Mouse (Mus musculus) layer of hippocampus, postnatal 10 days (tissue): ENCODE results near the gene Gabarap. TPM values are rescaled to one million over a fixed set of nuclear protein-coding genes. Genes with fewer than 3 reads are reported as not detected.

ENCODE experiments used
- DNase-seq, 2 experiments: peaks; one replicate each; pipeline ENCODE4 v3.0.0; 2021; ENCODE audit warnings: low spot score in 2 of 2
- total RNA-seq, 2 experiments: library from RNA; stranded (reverse); gene quantifications; 2 replicates each; pipeline ENCODE4 v1.2.3; 2021

The Gabarap gene
- total RNA-seq, 2 experiments from 2014 or later: 256 to 267 TPM

- no peak for DNase-seq
These were observed 24.0 kb upstream of the Gabarap start for GRCm38 (mm10) chr11:69966860-69967517.

GRCm38 (mm10) chr11:69968793-69969192 is 22.1 kb upstream of the Gabarap start:
- no peak for DNase-seq

DNA sequence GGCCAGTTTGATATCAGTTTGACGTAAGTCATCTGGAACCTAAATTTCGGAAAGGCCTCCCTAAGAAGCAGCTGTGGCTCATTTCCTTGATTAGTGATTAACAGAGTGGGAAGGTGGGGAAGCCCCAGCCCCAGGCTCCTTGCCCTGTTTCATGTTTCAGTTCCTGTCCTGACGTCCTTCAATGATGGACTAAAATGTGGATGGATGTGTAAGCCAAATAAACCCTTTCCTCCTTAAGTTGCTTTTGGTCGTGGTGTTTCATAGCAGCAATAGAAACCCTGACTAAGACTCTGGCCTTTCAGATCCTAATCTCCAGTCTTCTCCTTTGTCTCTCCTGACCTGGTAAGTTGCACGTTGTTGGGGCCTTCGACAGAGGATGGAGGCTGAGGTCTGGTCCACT is 20.7 kb upstream of the Gabarap start:
- no peak for DNase-seq

GRCm38 (mm10) chr11:69970775-69971174 is 20.2 kb upstream of the Gabarap start:
- no peak for DNase-seq

GRCm38 (mm10) chr11:69974907-69975306 is 16.0 kb upstream of the Gabarap start:
- no peak for DNase-seq

DNA sequence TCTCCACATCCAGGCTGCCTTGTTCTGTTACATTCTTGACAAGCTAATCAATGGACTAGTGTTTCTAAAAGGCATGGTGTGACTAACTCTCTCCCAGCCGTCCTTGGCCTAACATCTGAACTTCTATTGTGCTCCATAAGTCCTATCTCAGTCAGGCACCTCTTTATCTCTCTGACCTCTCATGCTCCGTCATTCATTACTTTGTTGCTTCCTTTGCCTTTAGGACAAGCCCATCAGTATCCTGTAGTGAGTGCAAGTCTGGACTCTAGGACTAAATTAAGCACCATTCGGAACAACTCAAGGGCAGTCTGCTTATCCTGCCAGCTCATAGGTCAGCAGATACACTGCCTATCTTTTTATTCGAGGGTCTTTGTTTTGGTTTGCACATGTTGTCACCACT is 14.7 kb upstream of the Gabarap start:
- DNase-seq: no peak

GRCm38 (mm10) chr11:69979827-69980195 is 11.1 kb upstream of the Gabarap start:
- no peak for DNase-seq

- peak; percentile 99 to 100 for DNase-seq
These were observed 10.5 kb upstream of the Gabarap start for GRCm38 (mm10) chr11:69980196-69981140.

GRCm38 (mm10) chr11:69981141-69981762 is 9.7 kb upstream of the Gabarap start, which contains the start of gene Ctdnep1:
Ctdnep1 (plus strand) TSS chr11:69981156.
- DNase-seq: no peak

GRCm38 (mm10) chr11:69982225-69982624 is 8.7 kb upstream of the Gabarap start, which contains the start of gene Elp5:
Elp5 (minus strand) TSS chr11:69982517.
- no peak for DNase-seq

DNA sequence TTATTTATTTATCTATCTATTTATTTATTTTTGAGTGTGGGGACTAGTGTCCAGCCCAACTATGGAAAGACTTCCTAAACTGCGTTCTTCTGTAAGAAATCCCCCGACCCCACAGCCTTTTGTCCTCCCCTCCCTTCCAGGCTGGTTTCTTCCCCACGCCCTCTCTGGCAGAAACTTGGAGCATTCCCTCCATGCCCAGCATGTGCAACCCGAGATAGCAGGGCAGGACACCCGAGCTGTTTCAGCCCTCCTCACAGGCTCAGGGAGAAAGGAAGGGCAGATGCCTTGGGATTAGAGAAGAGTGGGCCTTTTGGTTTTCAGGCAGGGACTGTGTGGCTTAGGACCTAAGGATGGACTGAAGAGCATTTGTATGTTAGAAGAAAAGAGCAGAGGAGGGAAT is 8.1 kb upstream of the Gabarap start:
- no peak for DNase-seq

DNA sequence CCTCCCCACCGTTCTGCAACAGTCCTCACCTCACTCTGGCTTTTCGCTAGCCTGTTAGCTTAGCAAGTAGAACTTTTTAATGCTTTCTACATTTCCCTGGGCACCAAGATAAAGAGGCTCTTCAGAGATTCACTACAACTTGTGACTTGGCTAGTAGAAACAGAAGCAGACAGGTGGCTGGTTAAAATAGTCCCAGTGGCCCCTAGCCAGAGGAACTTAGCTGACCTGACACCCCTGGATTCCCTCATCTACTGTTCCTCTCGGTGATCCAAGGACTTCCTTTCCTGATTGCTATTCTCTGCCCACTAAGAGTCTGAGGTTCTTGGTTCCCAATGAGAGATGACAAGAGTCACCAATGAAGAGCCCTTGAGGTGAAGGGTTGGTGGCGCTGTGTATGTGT is 7.6 kb upstream of the Gabarap start:
- no peak for DNase-seq

DNA sequence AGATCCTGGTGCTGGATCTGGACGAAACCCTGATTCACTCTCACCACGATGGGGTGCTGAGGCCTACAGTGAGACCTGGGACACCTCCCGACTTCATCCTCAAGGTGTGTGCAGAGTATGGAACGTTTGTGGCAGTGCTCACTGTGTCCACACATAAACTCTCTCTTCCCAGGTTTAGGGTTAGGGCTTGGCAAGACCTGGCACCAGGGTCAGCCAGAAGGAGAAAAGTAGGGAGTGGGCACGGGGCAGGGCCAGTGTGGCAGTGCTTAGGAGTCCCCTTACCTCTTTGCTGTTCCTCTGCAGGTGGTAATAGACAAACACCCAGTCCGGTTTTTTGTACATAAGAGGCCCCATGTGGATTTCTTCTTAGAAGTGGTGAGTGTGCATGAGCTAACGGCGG is 6.5 kb upstream of the Gabarap start:
- no peak for DNase-seq

DNA sequence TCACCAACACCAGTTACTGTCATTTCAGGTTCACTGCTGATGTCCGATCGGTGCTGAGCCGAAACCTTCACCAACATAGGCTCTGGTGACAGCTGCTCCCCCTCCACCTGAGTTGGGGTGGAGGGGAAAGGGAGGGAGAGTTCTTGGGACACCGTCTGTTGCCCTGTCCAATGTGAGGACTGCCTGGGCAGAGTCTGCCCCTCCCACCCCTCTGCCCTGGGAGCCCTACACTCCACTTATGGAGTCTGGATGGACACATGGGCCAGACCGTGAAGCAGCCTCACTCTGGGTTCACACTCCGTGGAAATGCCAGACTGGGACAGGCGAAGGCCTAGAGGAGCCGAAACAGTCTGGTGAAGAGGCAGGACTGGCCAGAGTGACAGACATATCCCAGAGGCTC is 994 bp upstream of the Gabarap start:
- no peak for DNase-seq

- no peak for DNase-seq
These were observed 768 bp downstream of the Gabarap start for GRCm38 (mm10) chr11:69991711-69992110.

GRCm38 (mm10) chr11:69992396-69992795 is 1.5 kb downstream of the Gabarap start:
- DNase-seq: no peak

- DNase-seq: no peak
These were observed 2.0 kb downstream of the Gabarap start for GRCm38 (mm10) chr11:69992932-69993331.

DNA sequence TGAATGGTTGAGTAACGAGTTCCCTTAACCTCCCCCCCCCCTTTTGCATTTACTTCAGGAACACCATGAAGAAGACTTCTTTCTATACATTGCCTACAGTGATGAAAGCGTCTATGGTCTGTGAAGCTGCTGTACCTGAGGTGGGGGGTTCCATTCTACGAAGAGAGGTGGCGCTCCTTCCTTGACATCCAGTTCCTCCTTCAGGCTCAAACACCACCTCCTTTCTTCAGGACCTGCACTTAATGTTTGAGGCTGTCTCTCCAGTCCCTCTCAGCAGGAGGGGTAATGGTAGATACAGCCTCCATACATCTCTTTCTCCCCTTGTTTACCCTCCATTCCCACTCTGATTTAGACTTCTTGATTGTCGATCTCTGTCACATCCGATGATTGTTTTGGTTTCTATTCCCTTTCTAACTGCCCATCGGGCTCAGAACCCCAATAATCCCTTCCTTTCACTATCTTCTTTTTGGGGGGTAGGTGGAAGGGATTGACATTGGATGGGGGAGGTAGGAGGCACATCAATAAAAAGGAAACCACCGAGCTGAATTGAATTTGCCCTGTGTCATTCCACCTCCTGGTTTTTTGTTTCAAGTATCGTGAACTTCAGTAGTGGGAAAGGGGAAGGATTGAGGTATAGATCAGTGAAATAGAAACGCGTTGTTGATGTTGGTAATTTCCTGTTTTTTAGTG is 3.6 kb downstream of the Gabarap start:
- no peak for DNase-seq

DNA sequence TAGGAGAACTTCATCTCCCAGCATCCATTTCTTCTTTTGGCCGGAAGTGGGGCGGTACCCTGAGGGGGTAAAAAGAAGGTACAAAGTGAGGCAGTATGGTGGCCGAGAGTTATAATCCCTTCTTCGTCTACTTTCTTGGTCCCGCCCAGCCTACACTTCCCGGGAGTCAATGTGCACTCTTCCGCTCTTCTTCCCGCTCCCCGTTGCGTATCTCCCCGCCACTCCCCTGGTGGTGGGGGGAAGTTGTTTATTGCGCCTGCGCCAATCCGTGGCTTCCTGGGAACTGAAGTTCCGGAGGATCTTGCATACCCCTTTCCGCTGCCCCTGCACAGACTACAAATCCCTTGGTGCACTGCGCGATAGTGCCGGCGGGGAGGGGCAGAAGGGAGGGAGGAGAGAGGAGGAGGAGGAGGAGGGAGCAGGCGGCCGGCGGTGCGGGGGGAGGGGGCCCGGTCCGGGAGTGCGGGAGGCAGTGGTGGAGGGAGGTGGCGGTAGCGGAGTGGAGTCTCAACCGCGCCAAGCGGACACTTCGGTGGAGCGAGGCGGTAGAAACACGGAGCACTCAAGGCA is 4.5 kb downstream of the Gabarap start, which contains the start of gene Phf23:
Gene Phf23 (plus strand): TSS at position 387 of the 570 bp plus-strand sequence.
- peak; percentile 97 for DNase-seq

- peak in 1 of 2 experiments; percentile 59 for DNase-seq
These were observed 5.5 kb downstream of the Gabarap start for GRCm38 (mm10) chr11:69996161-69997061.
